In the genomic region with DNA sequence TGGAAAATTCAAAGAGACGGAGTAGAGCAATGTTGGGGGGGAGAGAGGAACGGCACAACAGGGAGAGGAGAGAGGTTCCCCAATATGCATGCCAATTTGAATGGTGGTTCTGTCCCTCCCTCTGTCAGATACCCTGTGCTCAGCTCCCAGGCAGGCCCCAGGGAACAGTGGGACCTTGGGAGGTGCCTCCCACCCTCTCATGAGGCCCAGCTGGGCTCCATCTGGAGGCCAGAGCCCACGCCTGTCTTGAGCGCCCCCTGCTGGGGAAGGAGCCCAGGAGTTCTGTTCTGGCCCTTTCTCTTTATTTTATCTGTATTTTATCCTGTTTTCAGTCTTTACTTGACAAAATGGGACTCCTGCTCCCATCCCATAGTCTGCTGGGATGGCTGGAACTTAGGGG, we compare ENCODE assay signal across 9 mouse cellular contexts. TPM values are rescaled to one million over a fixed set of nuclear protein-coding genes. Genes with fewer than 3 reads are reported as not detected.
DNase-seq lines count a peak whose midpoint lies in the region; ATAC-seq lines count a peak whose summit lies in the region.
"Had no signal": no experiment of that assay in that cellular context is flagged by ENCODE, and none has a peak within 500 bp of the region (broad histone marks: within the 10 kb centered on the region; RNA-seq: fewer than 3 reads in every experiment).

No protein-coding gene starts in this region.

- no peaks in the 10 kb centered on the region for H3K9me3 ChIP-seq in limb, embryonic 10.5 days (replicated peaks)
- H3K9me3 ChIP-seq in neural tube, embryonic 13.5 days: no peaks in the 10 kb centered on the region
- H3K9me3 ChIP-seq: lung, embryonic 15.5 days had no signal

- H3K4me2 ChIP-seq in neural tube, embryonic 13.5 days: no peak overlapping the region
- H3K4me2 ChIP-seq: lung, embryonic 15.5 days had no signal

- H3K36me3 ChIP-seq in limb, embryonic 10.5 days: no peaks in the 10 kb centered on the region
- no peaks in the 10 kb centered on the region for H3K36me3 ChIP-seq in neural tube, embryonic 13.5 days
- H3K36me3 ChIP-seq: lung, embryonic 15.5 days had no signal

- 37% methylated on average over 4 of the region's 4 CpGs for WGBS in limb, embryonic 10.5 days
- 33% methylated on average over 4 of the region's 4 CpGs for WGBS in neural tube, embryonic 13.5 days

- H3K27me3 ChIP-seq in limb, embryonic 10.5 days (ENCODE audit: low read depth, poor library complexity, severe bottlenecking): 0 out of 2 replicates have a peak, but pooled peaks cover 13% of the 10 kb centered on the region
- peaks cover 28% of the 10 kb centered on the region for H3K27me3 ChIP-seq in neural tube, embryonic 13.5 days
- H3K27me3 ChIP-seq: lung, embryonic 15.5 days had no signal

- no peak for DNase-seq in frontal cortex, postnatal 25 days (ENCODE audit: low spot score in 2 of 2)
- DNase-seq in A20 (ENCODE audit: low read depth, low spot score) (peak; percentile 53), ZHBTc4 (ENCODE audit: low read depth, low spot score) (peak; percentile 77)
- DNase-seq in gastrocnemius, postnatal 10 days: peak; percentile 80
- peak; percentile 86 for DNase-seq in limb, embryonic 10.5 days (ENCODE audit: low spot score)

- no peaks in the 10 kb centered on the region for H3K4me1 ChIP-seq in limb, embryonic 10.5 days
- no peaks in the 10 kb centered on the region for H3K4me1 ChIP-seq in neural tube, embryonic 13.5 days (replicated peaks)
- H3K4me1 ChIP-seq: lung, embryonic 15.5 days had no signal

- H3K9ac ChIP-seq in neural tube, embryonic 13.5 days: no peak overlapping the region
- H3K9ac ChIP-seq: lung, embryonic 15.5 days had no signal

- H3K27ac ChIP-seq in limb, embryonic 10.5 days: no peak overlapping the region
- H3K27ac ChIP-seq in neural tube, embryonic 13.5 days (replicated peaks): no peak overlapping the region
- H3K27ac ChIP-seq: lung, embryonic 15.5 days had no signal

- H3K4me3 ChIP-seq in limb, embryonic 10.5 days: no peak overlapping the region
- H3K4me3 ChIP-seq in neural tube, embryonic 13.5 days: no peak overlapping the region
- H3K4me3 ChIP-seq: lung, embryonic 15.5 days had no signal

- peak; percentile 75; the same call in 1 of the 2 replicates for ATAC-seq in frontal cortex, adult (ENCODE audit: low TSS enrichment)
- peak; percentile 23; the same call in 1 of the 2 replicates for ATAC-seq in neural tube, embryonic 13.5 days (ENCODE audit: low read depth)
- ATAC-seq in activated CD4-positive, CD25-positive, alpha-beta regulatory T cell, adult 4 months: no peak

RNA-seq across cellular contexts. Expression of a gene that starts 27.5 kb away (rescaled TPM):
- not detected for total RNA-seq in gastrocnemius, postnatal 10 days (2021)
- not detected in 2 replicates for polyA plus RNA-seq in limb, embryonic 10.5 days (2016; fragmentation: Nextera tagmentation; extraction: Ambion mirVana)
- polyA plus RNA-seq in neural tube, embryonic 13.5 days (2015; fragmentation: Nextera tagmentation; extraction: Ambion mirVana): not detected in 2 replicates
- polyA plus RNA-seq in activated CD4-positive, CD25-positive, alpha-beta regulatory T cell, adult 4 months (2017; shearing (Covaris generic)): 1 to 10 TPM; 1.4 to 3.3 TPM

RNA-seq across cellular contexts. Expression of a gene that starts 28.9 kb away (rescaled TPM):
- total RNA-seq in gastrocnemius, postnatal 10 days (2021): 1 to 10 TPM; 6.1 to 8.1 TPM
- polyA plus RNA-seq in limb, embryonic 10.5 days (2016; fragmentation: Nextera tagmentation; extraction: Ambion mirVana): 46.1 and 61.2 TPM in 2 replicates
- polyA plus RNA-seq in neural tube, embryonic 13.5 days (2015; fragmentation: Nextera tagmentation; extraction: Ambion mirVana): 50.6 and 59.6 TPM in 2 replicates
- polyA plus RNA-seq in activated CD4-positive, CD25-positive, alpha-beta regulatory T cell, adult 4 months (2017; shearing (Covaris generic)): 10 to 100 TPM; 48.9 to 66.0 TPM

RNA-seq across cellular contexts. Expression of a gene that starts 47.2 kb away (rescaled TPM):
- 100 to 1,000 TPM; 131 to 165 TPM for total RNA-seq in gastrocnemius, postnatal 10 days (2021)
- polyA plus RNA-seq in limb, embryonic 10.5 days (2016; fragmentation: Nextera tagmentation; extraction: Ambion mirVana): 6.7 and 10.6 TPM in 2 replicates
- polyA plus RNA-seq in neural tube, embryonic 13.5 days (2015; fragmentation: Nextera tagmentation; extraction: Ambion mirVana): 6.9 and 8.0 TPM in 2 replicates
- 1 to 10 TPM in 1 of 2 experiments, under 1 TPM in 1; 0.94 to 1.3 TPM for polyA plus RNA-seq in activated CD4-positive, CD25-positive, alpha-beta regulatory T cell, adult 4 months (2017; shearing (Covaris generic))

Comparison
In these comparisons a context has a peak if more than half of its experiments do, and no peak if none do; other contexts are left out.
1. DNase-seq: peak in A20 (single experiment), ZHBTc4 (single experiment), gastrocnemius, postnatal 10 days (single experiment) and limb, embryonic 10.5 days (single experiment); none in frontal cortex, postnatal 25 days (0 of 2).